Mouse (Mus musculus) inflammation-experienced regulatory T-cells (primary cell): ENCODE measurements around the gene Trim46. TPM values are rescaled to one million over a fixed set of nuclear protein-coding genes. Genes with fewer than 3 reads are reported as not detected.

ENCODE experiments used
- polyA plus RNA-seq, 2 experiments: library from polyadenylated mRNA; unstranded; fragments of 100-300 nt; shearing (Covaris generic); gene quantifications; one replicate each; pipeline ENCODE4 v1.2.1; 2017

Trim46 gene
- polyA plus RNA-seq, result 1 to 10 TPM; 3.0 to 3.5 TPM

GRCm38 (mm10) chr3:89246261-89247100, at the start of gene Trim46:
TSS of gene Trim46 (minus strand) at chr3:89246309.

DNA sequence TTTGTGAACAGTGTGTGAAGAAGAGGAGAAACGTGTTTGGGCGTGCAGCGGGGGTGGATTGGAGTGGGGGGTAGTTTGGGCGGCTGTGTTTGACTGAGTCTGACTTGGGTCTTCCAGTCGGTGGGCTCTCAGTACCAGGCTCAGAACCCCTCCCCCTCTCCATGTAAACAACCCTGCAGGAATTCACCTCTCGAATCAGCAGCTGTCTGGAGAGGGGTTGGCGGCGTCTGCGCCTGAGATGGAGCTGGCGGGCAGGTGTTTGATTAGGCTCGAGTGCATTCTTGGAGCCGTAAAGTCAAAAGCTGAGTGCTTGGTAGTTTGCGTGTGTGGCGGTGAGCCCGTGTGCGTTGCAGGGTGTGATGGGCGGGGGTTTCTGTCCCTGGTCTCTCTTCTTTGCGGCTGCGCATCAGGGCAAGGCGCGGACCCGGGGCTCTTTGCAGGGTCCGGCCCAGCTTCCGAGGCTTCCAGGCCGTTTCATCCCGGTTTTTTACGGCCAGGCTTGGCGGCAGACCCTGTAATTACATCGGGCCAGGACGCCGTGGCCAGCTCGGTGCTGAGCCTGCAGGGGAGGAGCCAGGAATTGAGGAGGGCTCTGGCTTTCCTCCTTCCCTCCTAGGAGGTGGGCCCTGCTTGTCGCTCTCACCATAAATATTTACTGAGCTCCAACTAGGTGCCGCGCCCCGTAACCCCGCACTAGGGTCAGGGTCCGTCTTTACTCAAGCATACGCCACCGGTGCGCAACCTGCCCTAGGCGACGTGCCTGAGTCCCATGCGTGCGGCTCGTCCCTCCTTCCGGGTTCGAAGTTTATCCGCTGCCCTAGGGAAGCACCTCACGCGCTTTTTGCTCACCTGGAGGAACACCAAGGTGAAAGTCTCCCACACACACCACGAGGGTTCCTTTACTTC, 34.8 kb upstream of the Trim46 start, which contains the start of gene Efna1:
Efna1 (minus strand) TSS at position 537 of the 906 bp plus-strand sequence.

DNA sequence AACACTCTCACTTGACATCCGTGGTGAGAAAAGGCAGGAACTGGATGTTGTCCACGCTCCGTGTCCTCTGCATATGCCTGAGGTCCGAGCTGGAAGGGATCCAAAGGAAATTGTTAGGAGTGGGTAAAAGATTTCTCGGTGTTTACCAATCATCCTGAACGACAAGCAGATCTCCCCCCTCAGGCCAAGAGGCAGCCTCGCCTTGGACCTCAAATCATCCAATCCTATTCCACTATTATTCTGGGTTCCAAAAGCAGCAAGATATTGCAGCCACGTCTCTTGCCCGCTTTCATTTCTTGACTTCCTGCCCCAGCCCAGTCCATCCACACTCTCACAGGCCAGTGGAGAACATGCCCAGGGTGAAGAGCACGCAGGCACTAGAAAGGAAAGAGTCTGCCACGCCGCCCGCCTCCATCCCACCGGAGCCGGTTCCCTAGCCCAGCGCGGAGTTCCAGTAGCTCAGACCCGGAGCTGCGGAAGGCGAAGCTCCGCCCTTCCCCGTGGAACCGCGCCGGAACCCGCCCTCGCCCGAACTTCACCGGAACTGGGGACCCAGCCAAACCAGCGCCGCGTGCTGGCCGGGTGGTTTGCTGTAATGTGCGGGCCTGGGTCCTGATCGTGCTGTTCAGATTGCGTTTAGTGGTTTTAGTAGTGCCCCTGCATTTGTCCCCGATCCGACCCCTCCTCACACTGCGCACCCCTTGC, 24.1 kb upstream of the Trim46 start, which contains the start of gene Slc50a1:
Slc50a1 (minus strand) TSS at position 520 of the 705 bp plus-strand sequence.

GRCm38 (mm10) chr3:89259076-89259475, 13.0 kb upstream of the Trim46 start, which contains the start of gene Dpm3:
TSS of gene Dpm3 (plus strand) at chr3:89259358.

GRCm38 (mm10) chr3:89245688-89246171, 379 bp downstream of the Trim46 start, which contains the start of gene Krtcap2:
TSS of gene Krtcap2 (plus strand) at chr3:89245966.

GRCm38 (mm10) chr3:89228836-89229235, 17.3 kb downstream of the Trim46 start, which contains the start of gene Muc1:
TSS of gene Muc1 (plus strand) at chr3:89229057.

DNA sequence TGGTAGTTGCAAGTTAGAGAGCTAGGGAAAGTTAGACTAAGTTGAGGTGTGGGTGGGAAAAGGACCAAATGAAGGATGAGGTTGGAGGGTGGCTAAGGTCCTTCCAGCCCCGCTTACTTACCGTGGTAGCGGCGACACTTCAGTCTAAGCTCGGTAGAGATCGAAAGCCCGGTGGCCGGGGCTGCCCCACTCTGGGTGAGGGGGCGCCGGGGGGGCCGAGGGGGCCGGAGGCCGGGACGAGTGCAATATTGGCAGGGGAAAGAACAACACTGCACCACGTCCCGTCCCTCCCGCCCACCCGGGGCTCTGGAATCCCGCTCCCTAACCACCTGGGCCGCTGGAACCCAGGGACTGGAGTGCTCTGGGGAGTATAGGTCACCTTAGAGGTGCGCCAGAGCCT, 19.2 kb downstream of the Trim46 start, which contains the start of gene Mtx1:
Mtx1 (minus strand) TSS at position 189 of the 400 bp plus-strand sequence.

GRCm38 (mm10) chr3:89214681-89215411, 31.3 kb downstream of the Trim46 start, which contains the start of gene Thbs3:
TSS of gene Thbs3 (plus strand) at chr3:89215180.

DNA sequence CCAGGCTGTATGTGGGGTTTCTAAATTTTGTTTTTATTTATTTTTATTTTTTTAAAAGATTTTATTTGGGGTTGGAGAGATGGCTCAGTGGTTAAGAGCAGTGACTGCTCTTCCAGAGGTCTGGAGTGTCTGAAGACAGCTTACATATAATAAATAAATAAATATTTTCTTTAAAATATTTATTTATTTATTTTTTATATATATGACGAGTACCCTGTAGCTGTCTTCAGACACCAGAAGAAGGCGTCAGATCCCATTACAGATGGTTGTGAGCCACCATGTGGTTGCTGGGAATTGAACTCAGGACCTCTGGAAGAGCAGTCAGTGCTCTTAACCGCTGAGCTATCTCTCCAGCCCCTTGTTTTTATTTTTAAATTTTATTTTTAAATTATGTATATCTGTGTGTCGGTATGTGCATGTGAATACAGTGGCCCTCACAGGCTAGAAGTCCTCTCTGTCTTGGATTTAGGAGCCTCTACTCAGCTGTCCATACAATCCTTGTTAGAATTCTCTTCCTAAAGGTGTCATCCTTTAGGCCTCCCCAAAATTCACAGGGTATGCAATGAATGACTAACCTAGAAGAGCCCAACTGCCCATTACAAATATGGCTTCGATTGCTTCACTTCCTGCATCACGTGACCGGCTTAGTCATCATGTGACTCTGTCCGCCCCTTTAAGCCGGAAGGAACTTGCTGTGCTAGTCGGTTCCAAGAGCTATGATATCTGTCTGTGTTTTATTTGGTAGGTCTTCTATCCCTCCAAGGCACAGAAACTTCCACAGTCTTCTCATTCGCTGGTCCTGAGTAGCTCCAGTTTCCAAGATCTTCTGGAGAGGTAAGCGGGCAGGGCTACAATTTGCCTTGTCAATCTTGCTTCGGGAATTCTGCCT, 43.6 kb downstream of the Trim46 start, which contains the start of gene Gba:
Gba (plus strand) TSS at position 676 of the 889 bp plus-strand sequence.

Other genes starting within 250 kb of the Trim46 start
- gene Rusc1, start 153.0 kb downstream of the Trim46 start, polyA plus RNA-seq, result 10 to 100 TPM; 41.8 to 47.3 TPM
- under 1 TPM in 1 of 2 experiments, not detected in 1; 0.23 TPM for gene Gm43738, start 145.2 kb downstream of the Trim46 start, polyA plus RNA-seq
- gene Fdps, start 144.3 kb downstream of the Trim46 start, polyA plus RNA-seq, result 100 to 1,000 TPM in 1 of 2 experiments, 10 to 100 TPM in 1; 59.8 to 110 TPM
- 1 to 10 TPM in 1 of 2 experiments, not detected in 1; 1.8 TPM for gene Pklr, start 110.2 kb downstream of the Trim46 start, polyA plus RNA-seq
- gene Hcn3, start 86.1 kb downstream of the Trim46 start, polyA plus RNA-seq, result 1 to 10 TPM in 1 of 2 experiments, under 1 TPM in 1; 0.76 to 2.1 TPM
- 100 to 1,000 TPM; 115 to 129 TPM for gene Clk2, start 81.5 kb downstream of the Trim46 start, polyA plus RNA-seq
- gene Scamp3, start 68.8 kb downstream of the Trim46 start, polyA plus RNA-seq, result 100 to 1,000 TPM; 257 to 293 TPM
- gene Fam189b, start 63.2 kb downstream of the Trim46 start, polyA plus RNA-seq, result 100 to 1,000 TPM; 204 to 228 TPM
- gene Gba, start 43.4 kb downstream of the Trim46 start, polyA plus RNA-seq, result 100 to 1,000 TPM; 120 to 135 TPM
- 1 to 10 TPM in 1 of 2 experiments, under 1 TPM in 1; 0.88 to 1.6 TPM for gene Thbs3, start 31.1 kb downstream of the Trim46 start, polyA plus RNA-seq
- 100 to 1,000 TPM; 121 to 126 TPM for gene Mtx1, start 19.2 kb downstream of the Trim46 start, polyA plus RNA-seq
- gene Muc1, start 17.3 kb downstream of the Trim46 start, polyA plus RNA-seq, result 1 to 10 TPM in 1 of 2 experiments, not detected in 1; 1.2 TPM
- 100 to 1,000 TPM; 235 to 244 TPM for gene Krtcap2, start 343 bp downstream of the Trim46 start, polyA plus RNA-seq
- gene Dpm3, start 13.0 kb upstream of the Trim46 start, polyA plus RNA-seq, result 10 to 100 TPM; 84.5 to 92.4 TPM
- 100 to 1,000 TPM; 239 to 241 TPM for gene Slc50a1, start 24.3 kb upstream of the Trim46 start, polyA plus RNA-seq
- not detected for gene Efna1, start 34.8 kb upstream of the Trim46 start, polyA plus RNA-seq
- gene Efna3, start 76.7 kb upstream of the Trim46 start, polyA plus RNA-seq, result under 1 TPM in 1 of 2 experiments, not detected in 1; 0.49 TPM
- under 1 TPM; 0.42 to 0.82 TPM for gene Efna4, start 91.7 kb upstream of the Trim46 start, polyA plus RNA-seq
- 10 to 100 TPM; 24.1 to 31.4 TPM for gene Adam15, start 103.7 kb upstream of the Trim46 start, polyA plus RNA-seq
- gene Dcst2, start 115.7 kb upstream of the Trim46 start, polyA plus RNA-seq, result under 1 TPM; 0.27 to 0.37 TPM
- gene Dcst1, start 118.9 kb upstream of the Trim46 start, polyA plus RNA-seq, result under 1 TPM; 0.32 to 0.40 TPM
- gene Zbtb7b, start 148.5 kb upstream of the Trim46 start, polyA plus RNA-seq, result 10 to 100 TPM; 45.3 to 49.2 TPM
- gene Lenep, start 156.5 kb upstream of the Trim46 start, polyA plus RNA-seq, result 1 to 10 TPM in 1 of 2 experiments, not detected in 1; 1.8 TPM
- gene Flad1, start 165.6 kb upstream of the Trim46 start, polyA plus RNA-seq, result 10 to 100 TPM; 54.6 to 58.7 TPM
- gene Cks1b, start 172.1 kb upstream of the Trim46 start, polyA plus RNA-seq, result 10 to 100 TPM; 13.5 to 16.3 TPM
- 10 to 100 TPM; 69.6 to 83.1 TPM for gene Shc1, start 172.1 kb upstream of the Trim46 start, polyA plus RNA-seq
- 10 to 100 TPM; 76.0 to 78.7 TPM for gene Pygo2, start 183.9 kb upstream of the Trim46 start, polyA plus RNA-seq
- gene Pbxip1, start 190.4 kb upstream of the Trim46 start, polyA plus RNA-seq, result 100 to 1,000 TPM; 113 to 129 TPM
- 10 to 100 TPM; 17.2 to 17.9 TPM for gene Pmvk, start 208.2 kb upstream of the Trim46 start, polyA plus RNA-seq